Mouse (Mus musculus) hindbrain, embryonic 14.5 days (tissue): ENCODE data around the gene Stoml1. TPM values are rescaled to one million over a fixed set of nuclear protein-coding genes. Genes with fewer than 3 reads are reported as not detected.
A peak's percentile ranks its signal among the peaks of the same experiment; 100 is the strongest.

Experiments used
- ATAC-seq: fragments of 200-750 bp; cut with Nextera tagmentation; 2 replicates; pipeline ENCODE4 v1.8.0; 2017; ENCODE audit warnings: moderate number of reproducible peaks, mild to moderate bottlenecking, moderate TSS enrichment, moderate library complexity; ENCODE audit not compliant: low FRiP score
- DNase-seq: peaks from one replicate; pipeline ENCODE4 v3.0.0-alpha.2; 2015; ENCODE audit warnings: low spot score
- H3K27ac ChIP-seq: fragments of 300-500 bp; sonication (generic); 2 replicates; pipeline ENCODE4 v1.5.1; 2014; ENCODE audit warnings: mild to moderate bottlenecking, moderate library complexity
- H3K27me3 ChIP-seq: fragments of 300-500 bp; sonication (generic); 2 replicates; pipeline ENCODE4 v1.6.1; 2014; ENCODE audit warnings: mild to moderate bottlenecking, low read length, mixed read lengths; ENCODE audit not compliant: control insufficient read depth, insufficient read depth
- H3K36me3 ChIP-seq: fragments of 300-500 bp; sonication (generic); replicated peaks from 2 replicates; pipeline ENCODE4 v1.6.1; 2014; ENCODE audit not compliant: control insufficient read depth, insufficient read depth
- H3K4me1 ChIP-seq: fragments of 300-500 bp; sonication (generic); replicated peaks from 2 replicates; pipeline ENCODE4 v1.6.1; 2014; ENCODE audit warnings: antibody characterized with exemption, low read length, mixed read lengths; ENCODE audit not compliant: control insufficient read depth, insufficient read depth
- H3K4me2 ChIP-seq: fragments of 300-500 bp; sonication (generic); replicated peaks from 2 replicates; pipeline ENCODE4 v1.6.1; 2014; ENCODE audit warnings: mild to moderate bottlenecking, moderate library complexity
- H3K4me3 ChIP-seq: fragments of 300-500 bp; sonication (generic); replicated peaks from 2 replicates; pipeline ENCODE4 v1.5.1; 2014; ENCODE audit warnings: mild to moderate bottlenecking, low read length
- H3K9ac ChIP-seq: fragments of 300-500 bp; sonication (generic); 2 replicates; pipeline ENCODE4 v1.6.1; 2014
- H3K9me3 ChIP-seq: fragments of 300-500 bp; sonication (generic); 2 replicates; pipeline ENCODE4 v1.6.1; 2016; ENCODE audit warnings: low read length; ENCODE audit not compliant: control insufficient read depth
- WGBS: fragments of 180-500 bp; shearing (Covaris S2); extraction: QIAGEN DNeasy Blood & Tissue Kit; methylation state at CpG from one replicate; pipeline ENCODE4 v1.1.7; 2014; 5-methylcytosine and 5-hydroxymethylcytosine counted together
- polyA plus RNA-seq: library from polyadenylated mRNA; unstranded; fragments of >200 nt; fragmentation: Nextera tagmentation; extraction: Ambion mirVana; gene quantifications from 2 replicates; pipeline ENCODE4 v1.2.1, GENCODE M21; 2014

Gene Stoml1
- polyA plus RNA-seq, 1 experiment from 2014 or later: 103 TPM

GRCm38 (mm10) chr9:58232374-58232773 lies 20.6 kb upstream of the Stoml1 start:
- Histone ChIP-seq H3K4me3 (no peak overlapping the region), H3K9me3 (no peaks in the 10 kb centered on the region), H3K27me3 (no peaks in the 10 kb centered on the region), H3K27ac (no peak overlapping the region), H3K4me1 (no peaks in the 10 kb centered on the region), H3K9ac (no peak overlapping the region), H3K4me2 (no peak overlapping the region), H3K36me3 (no peaks in the 10 kb centered on the region)
- no peak for ATAC-seq
- DNase-seq: no peak
- 80% methylated on average over 5 of the region's 5 CpGs for WGBS

GRCm38 (mm10) chr9:58234502-58235015 lies 18.4 kb upstream of the Stoml1 start:
- WGBS: 98% methylated on average over 28 of the region's 28 CpGs
- H3K36me3 ChIP-seq: no peaks in the 10 kb centered on the region
- H3K9ac ChIP-seq: no peak overlapping the region
- H3K4me1 ChIP-seq: no peaks in the 10 kb centered on the region
- no peak for DNase-seq
- no peak overlapping the region for H3K4me2 ChIP-seq
- H3K9me3 ChIP-seq: no peaks in the 10 kb centered on the region
- no peaks in the 10 kb centered on the region for H3K27me3 ChIP-seq
- no peak overlapping the region for H3K27ac ChIP-seq
- no peak overlapping the region for H3K4me3 ChIP-seq
- no peak for ATAC-seq

GRCm38 (mm10) chr9:58241780-58242485 lies 11.0 kb upstream of the Stoml1 start:
- Histone ChIP-seq H3K4me3 (no peak overlapping the region), H3K27me3 (no peaks in the 10 kb centered on the region), H3K36me3 (no peaks in the 10 kb centered on the region), H3K9me3 (no peaks in the 10 kb centered on the region), H3K9ac (no peak overlapping the region), H3K27ac (no peak overlapping the region), H3K4me2 (no peak overlapping the region), H3K4me1 (peaks cover 19% of the 10 kb centered on the region)
- DNase-seq (peak; percentile 31), ATAC-seq (no peak)
- WGBS: 55% methylated on average over 9 of the region's 9 CpGs

GRCm38 (mm10) chr9:58242696-58243095 lies 10.3 kb upstream of the Stoml1 start:
- Histone ChIP-seq H3K9me3 (no peaks in the 10 kb centered on the region), H3K36me3 (no peaks in the 10 kb centered on the region), H3K4me2 (no peak overlapping the region), H3K4me1 (peaks cover 26% of the 10 kb centered on the region), H3K27me3 (no peaks in the 10 kb centered on the region), H3K4me3 (no peak overlapping the region), H3K27ac (no peak overlapping the region), H3K9ac (no peak overlapping the region)
- WGBS: 87% methylated on average over 5 of the region's 5 CpGs
- no peak for DNase-seq
- no peak for ATAC-seq

GRCm38 (mm10) chr9:58243696-58244095 lies 9.3 kb upstream of the Stoml1 start:
- Histone ChIP-seq H3K4me1 (peaks cover 26% of the 10 kb centered on the region), H3K9me3 (no peaks in the 10 kb centered on the region), H3K9ac (no peak overlapping the region), H3K4me2 (no peak overlapping the region), H3K27ac (no peak overlapping the region), H3K36me3 (no peaks in the 10 kb centered on the region), H3K4me3 (no peak overlapping the region), H3K27me3 (no peaks in the 10 kb centered on the region)
- ATAC-seq: no peak
- WGBS: 90% methylated on average over 6 of the region's 6 CpGs
- DNase-seq: no peak

GRCm38 (mm10) chr9:58246083-58246591 lies 6.8 kb upstream of the Stoml1 start:
- Histone ChIP-seq H3K4me3 (no peak overlapping the region), H3K4me1 (peaks cover 28% of the 10 kb centered on the region), H3K36me3 (no peaks in the 10 kb centered on the region), H3K27me3 (no peaks in the 10 kb centered on the region), H3K9me3 (no peaks in the 10 kb centered on the region), H3K9ac (no peak overlapping the region), H3K27ac (no peak overlapping the region), H3K4me2 (no peak overlapping the region)
- no peak for ATAC-seq
- WGBS: 83% methylated on average over 4 of the region's 4 CpGs
- no peak for DNase-seq

GRCm38 (mm10) chr9:58247064-58247759 lies 5.8 kb upstream of the Stoml1 start:
- 13% methylated on average over 25 of the region's 25 CpGs for WGBS

GRCm38 (mm10) chr9:58248746-58249413 lies 4.1 kb upstream of the Stoml1 start:
- Histone ChIP-seq H3K36me3 (no peaks in the 10 kb centered on the region), H3K4me3 (peak overlapping the region; percentile 29), H3K9ac (peak overlapping the region; percentile 44; the same call in 1 of the 2 replicates), H3K4me1 (peaks cover 18% of the 10 kb centered on the region), H3K4me2 (peak overlapping the region; percentile 50), H3K9me3 (no peaks in the 10 kb centered on the region), H3K27me3 (no peaks in the 10 kb centered on the region), H3K27ac (no peak overlapping the region)
- DNase-seq (no peak), ATAC-seq (no peak)
- 54% methylated on average over 7 of the region's 7 CpGs for WGBS

More at GRCm38 (mm10) chr9:58247064-58247759, 5.8 kb upstream of the Stoml1 start:
- no peaks in the 10 kb centered on the region for H3K36me3 ChIP-seq
- H3K9ac ChIP-seq: peak overlapping the region; percentile 48
- H3K9me3 ChIP-seq: no peaks in the 10 kb centered on the region
- H3K4me1 ChIP-seq: peaks cover 18% of the 10 kb centered on the region
- H3K27ac ChIP-seq: peak overlapping the region; percentile 43; the same call in 1 of the 2 replicates
- DNase-seq: peak; percentile 79
- no peaks in the 10 kb centered on the region for H3K27me3 ChIP-seq
- peak overlapping the region; percentile 39 for H3K4me2 ChIP-seq
- H3K4me3 ChIP-seq: no peak overlapping the region
- ATAC-seq: peak; percentile 75
